In the genomic region with DNA sequence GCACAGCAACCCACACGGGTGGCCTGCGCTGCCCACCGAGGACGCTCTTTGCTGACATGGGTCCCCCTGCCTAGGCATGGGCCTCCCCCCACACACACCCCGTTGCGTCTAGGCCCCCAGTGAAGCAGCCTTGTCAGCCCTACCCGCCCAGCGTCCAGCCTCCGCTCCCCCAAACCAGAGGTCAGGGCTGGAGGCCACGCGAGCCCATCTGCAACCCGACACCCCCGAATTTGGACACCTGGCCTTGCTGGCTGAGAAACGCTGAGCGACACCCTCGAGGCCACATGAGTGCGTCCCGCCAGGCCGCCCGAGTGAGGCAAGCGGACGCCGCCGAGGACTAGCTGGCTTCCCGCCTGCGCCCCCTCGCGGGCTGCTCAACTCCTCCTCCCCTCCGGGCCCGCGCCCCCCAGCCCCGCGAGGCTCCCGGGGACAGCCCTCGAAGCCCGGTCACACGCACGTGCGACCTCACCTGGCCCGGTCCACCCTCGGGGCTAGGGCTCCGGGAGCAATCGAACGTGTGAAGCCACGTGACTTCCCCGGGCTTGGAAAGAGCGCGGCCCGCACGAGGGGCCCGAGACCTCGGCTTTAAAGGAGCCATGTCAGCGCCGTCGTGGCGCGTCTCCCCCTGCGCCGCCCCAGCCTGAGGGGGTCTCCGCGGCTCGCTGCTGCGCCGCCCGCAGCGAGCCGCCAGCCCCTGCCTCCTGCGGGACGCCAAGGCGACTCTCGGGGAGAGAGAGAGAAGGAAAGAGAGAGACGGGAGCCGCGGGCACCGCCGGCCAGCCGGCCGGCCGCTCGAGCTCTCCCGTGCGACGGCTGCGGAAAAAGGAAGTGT, we compare ENCODE assay signal across 9 mouse cellular contexts. TPM values are rescaled to one million over a fixed set of nuclear protein-coding genes. Genes with fewer than 3 reads are reported as not detected.
DNase-seq lines count a peak whose midpoint lies in the region; ATAC-seq and TF ChIP-seq lines count a peak whose summit lies in the region.
"Had no signal": no experiment of that assay in that cellular context is flagged by ENCODE, and none has a peak within 500 bp of the region (broad histone marks: within the 10 kb centered on the region; RNA-seq: fewer than 3 reads in every experiment).

No protein-coding gene starts in this region.

- ATAC-seq in limb, embryonic 14.5 days (ENCODE audit: low FRiP score, low read depth) = no peak
- peak; percentile 60 for ATAC-seq in neural tube, embryonic 11.5 days (ENCODE audit: insufficient read depth, low FRiP score, low TSS enrichment)

- peak overlapping the region; percentile 53; the same call in 1 of the 2 replicates for H3K27ac ChIP-seq in cortical plate, adult 2 months (ENCODE audit: insufficient read depth, low read length)
- no peak overlapping the region; the same call in 1 of the 2 replicates for H3K27ac ChIP-seq in heart, adult 2 months
- H3K27ac ChIP-seq in limb, embryonic 14.5 days (replicated peaks; ENCODE audit: low read depth, low read length) = no peak overlapping the region
- no peak overlapping the region for H3K27ac ChIP-seq in neural tube, embryonic 11.5 days (ENCODE audit: low read depth, low read length)

- no peaks in the 10 kb centered on the region for H3K36me3 ChIP-seq in heart, adult 2 months (ENCODE audit: control insufficient read depth, insufficient read depth, low read length)
- no peaks in the 10 kb centered on the region for H3K36me3 ChIP-seq in limb, embryonic 14.5 days (ENCODE audit: control insufficient read depth, insufficient read depth, low read length)
- H3K36me3 ChIP-seq in neural tube, embryonic 11.5 days (ENCODE audit: control insufficient read depth, insufficient read depth, low read length) = no peaks in the 10 kb centered on the region

- intact Hi-C loops in heart, adult 2 months (cut with DNase I) = no loop called here

- no peak for TF ChIP-seq EP300 in heart, adult 2 months (IDR thresholded peaks at IDR 0.05; ENCODE audit: insufficient read depth, low read depth, low read length)

- H3K4me3 ChIP-seq in cortical plate, adult 2 months (ENCODE audit: insufficient read depth, low read length) = peak overlapping the region; percentile 38
- H3K4me3 ChIP-seq in heart, adult 2 months = peak overlapping the region; percentile 53
- peak overlapping the region; percentile 48 for H3K4me3 ChIP-seq in limb, embryonic 14.5 days (replicated peaks; ENCODE audit: low read length)
- peak overlapping the region; percentile 44 for H3K4me3 ChIP-seq in neural tube, embryonic 11.5 days (ENCODE audit: low read depth, low read length)

- no peaks in the 10 kb centered on the region for H3K79me2 ChIP-seq in heart, adult 2 months (replicated peaks; ENCODE audit: control insufficient read depth, insufficient read depth, low read length)

- peaks cover 11% of the 10 kb centered on the region for H3K27me3 ChIP-seq in heart, adult 2 months (ENCODE audit: control insufficient read depth, insufficient read depth, low read length)
- peaks cover 65% of the 10 kb centered on the region for H3K27me3 ChIP-seq in limb, embryonic 14.5 days (ENCODE audit: control insufficient read depth, insufficient read depth, low read length)
- H3K27me3 ChIP-seq in neural tube, embryonic 11.5 days (ENCODE audit: control insufficient read depth, insufficient read depth, low read length) = peaks cover 52% of the 10 kb centered on the region

- TF ChIP-seq CTCF in cortical plate, adult 2 months (IDR thresholded peaks at IDR 0.05; ENCODE audit: extremely low read depth, insufficient read depth, low read length) = no peak
- TF ChIP-seq CTCF in heart, adult 2 months (IDR thresholded peaks at IDR 0.05) = peak; percentile 44

- 6% methylated on average over 84 of the region's 84 CpGs for WGBS in heart, adult 2 months
- WGBS in limb, embryonic 14.5 days = 3% methylated on average over 62 of the region's 84 CpGs
- 6% methylated on average over 67 of the region's 84 CpGs for WGBS in neural tube, embryonic 11.5 days

- 0 out of 2 replicates have a peak, but pooled peaks cover 2% of the 10 kb centered on the region for H3K4me1 ChIP-seq in cortical plate, adult 2 months (ENCODE audit: control insufficient read depth, insufficient read depth, low read length)
- no peaks in the 10 kb centered on the region for H3K4me1 ChIP-seq in heart, adult 2 months (ENCODE audit: control insufficient read depth, insufficient read depth, low read length)
- H3K4me1 ChIP-seq in limb, embryonic 14.5 days (ENCODE audit: control insufficient read depth, insufficient read depth, low read length) = peaks cover 17% of the 10 kb centered on the region
- peaks cover 10% of the 10 kb centered on the region; the same call in 1 of the 2 replicates for H3K4me1 ChIP-seq in neural tube, embryonic 11.5 days (ENCODE audit: control insufficient read depth, insufficient read depth, low read length)

- no peak for TF ChIP-seq POLR2A in cortical plate, adult 2 months (IDR thresholded peaks at IDR 0.05; ENCODE audit: extremely low read depth, insufficient read depth, low read length)
- no peak for TF ChIP-seq POLR2A in heart, adult 2 months (IDR thresholded peaks at IDR 0.05; ENCODE audit: insufficient read depth, low read depth, low read length)
- TF ChIP-seq POLR2A in limb, embryonic 14.5 days (IDR thresholded peaks at IDR 0.05; ENCODE audit: borderline replicate concordance, extremely low read depth, insufficient read depth, insufficient read length) = no peak

- peak overlapping the region; percentile 93 for H3K4me2 ChIP-seq in limb, embryonic 14.5 days (replicated peaks; ENCODE audit: low read depth, low read length, severe bottlenecking)
- H3K4me2 ChIP-seq in neural tube, embryonic 11.5 days (ENCODE audit: low read depth) = peak overlapping the region; percentile 83

- H3K9ac ChIP-seq in heart, adult 2 months (ENCODE audit: low read depth, low read length) = peak overlapping the region; percentile 65
- no peak overlapping the region for H3K9ac ChIP-seq in limb, embryonic 14.5 days (ENCODE audit: low read depth, low read length, severe bottlenecking)
- no peak overlapping the region for H3K9ac ChIP-seq in neural tube, embryonic 11.5 days (ENCODE audit: low read length)

- no peaks in the 10 kb centered on the region for H3K9me3 ChIP-seq in limb, embryonic 14.5 days (ENCODE audit: control insufficient read depth, low read length)
- H3K9me3 ChIP-seq in neural tube, embryonic 11.5 days (ENCODE audit: control insufficient read depth, low read length) = no peaks in the 10 kb centered on the region

- peak; percentile 32 to 39 for DNase-seq in left cerebral cortex, adult 18-20 months (ENCODE audit: low spot score in 2 of 2)
- no peak for DNase-seq in left cerebral cortex, adult 11 months (ENCODE audit: low spot score)
- peak; percentile 52 to 58 for DNase-seq in heart, adult 2 months
- DNase-seq in kidney, adult 11 months = peak; percentile 52
- no peak for DNase-seq in limb, embryonic 14.5 days (ENCODE audit: low spot score)
- peak; percentile 71 for DNase-seq in neural tube, embryonic 11.5 days (ENCODE audit: low spot score)
- DNase-seq in urinary bladder, postnatal 25 days (ENCODE audit: low spot score) = peak; percentile 21

RNA-seq across cellular contexts. Expression of a gene that starts 1.6 kb away (rescaled TPM):
- 100 to 1,000 TPM; 102 to 104 TPM for total RNA-seq in left cerebral cortex, adult 18-20 months (2021)
- polyA plus RNA-seq in cortical plate, adult 2 months (2012; rRNA removed) = 128 and 152 TPM in 2 replicates
- 10 to 100 TPM; 13.0 to 13.6 TPM for total RNA-seq in heart, adult 2 months (2021)
- polyA plus RNA-seq in heart, adult 2 months (2012; rRNA removed) = 26.1 and 34.7 TPM in 2 replicates
- polyA plus RNA-seq in limb, embryonic 14.5 days (2012; rRNA removed) = 1.00 and 1.1 TPM in 2 replicates
- 0.10 and 0.77 TPM in 2 replicates for polyA plus RNA-seq in limb, embryonic 14.5 days (2014; fragmentation: Nextera tagmentation; extraction: Ambion mirVana)
- polyA plus RNA-seq in neural tube, embryonic 11.5 days (2014; fragmentation: Nextera tagmentation; extraction: Ambion mirVana) = 1.5 and 1.9 TPM in 2 replicates
- total RNA-seq: CH12.LX had no signal

RNA-seq across cellular contexts. Expression of a gene that starts 40.1 kb away (rescaled TPM):
- total RNA-seq in left cerebral cortex, adult 18-20 months (2021) = 100 to 1,000 TPM; 156 to 159 TPM
- 154 and 172 TPM in 2 replicates for polyA plus RNA-seq in cortical plate, adult 2 months (2012; rRNA removed)
- total RNA-seq in heart, adult 2 months (2021) = under 1 TPM in 1 of 2 experiments, not detected in 1; 0.34 TPM
- polyA plus RNA-seq in heart, adult 2 months (2012; rRNA removed) = 0.12 and 0.41 TPM in 2 replicates
- polyA plus RNA-seq in limb, embryonic 14.5 days (2012; rRNA removed) = 0.33 and 0.54 TPM in 2 replicates
- 0.23 TPM in 1 of 2 replicates, not detected in the other for polyA plus RNA-seq in limb, embryonic 14.5 days (2014; fragmentation: Nextera tagmentation; extraction: Ambion mirVana)
- polyA plus RNA-seq in neural tube, embryonic 11.5 days (2014; fragmentation: Nextera tagmentation; extraction: Ambion mirVana) = 47.6 and 53.0 TPM in 2 replicates
- total RNA-seq: CH12.LX had no signal

RNA-seq across cellular contexts. Expression of a gene that starts 44.4 kb away (rescaled TPM):
- not detected for total RNA-seq in left cerebral cortex, adult 18-20 months (2021)
- not detected in 2 replicates for polyA plus RNA-seq in cortical plate, adult 2 months (2012; rRNA removed)
- not detected for total RNA-seq in heart, adult 2 months (2021)
- polyA plus RNA-seq in heart, adult 2 months (2012; rRNA removed) = not detected in 2 replicates
- polyA plus RNA-seq in limb, embryonic 14.5 days (2012; rRNA removed) = not detected in 2 replicates
- not detected in 2 replicates for polyA plus RNA-seq in limb, embryonic 14.5 days (2014; fragmentation: Nextera tagmentation; extraction: Ambion mirVana)
- polyA plus RNA-seq in neural tube, embryonic 11.5 days (2014; fragmentation: Nextera tagmentation; extraction: Ambion mirVana) = not detected in 2 replicates
- total RNA-seq: CH12.LX had no signal

Comparison
In these comparisons a context has a peak if more than half of its experiments do, and no peak if none do; other contexts are left out.
1. DNase-seq: peak in left cerebral cortex, adult 18-20 months (2 of 2), heart, adult 2 months (2 of 2), kidney, adult 11 months (single experiment), neural tube, embryonic 11.5 days (single experiment) and urinary bladder, postnatal 25 days (single experiment); none in left cerebral cortex, adult 11 months (single experiment) and limb, embryonic 14.5 days (single experiment).
2. RNA of a gene that starts 40.1 kb away (polyA plus RNA-seq): 154 to 172 TPM in cortical plate, adult 2 months and 47.6 to 53.0 TPM in neural tube, embryonic 11.5 days; 0.23 to 0.54 TPM in limb, embryonic 14.5 days and 0.12 to 0.41 TPM in heart, adult 2 months; every median in the first group is over 10 times any median in the second.
3. Peak in every context shown above with its lines, with median percentiles within 50 percentile points of each other: H3K4me3 ChIP-seq.